Mouse (Mus musculus): ENCODE results near the gene Hus1b.

DNA sequence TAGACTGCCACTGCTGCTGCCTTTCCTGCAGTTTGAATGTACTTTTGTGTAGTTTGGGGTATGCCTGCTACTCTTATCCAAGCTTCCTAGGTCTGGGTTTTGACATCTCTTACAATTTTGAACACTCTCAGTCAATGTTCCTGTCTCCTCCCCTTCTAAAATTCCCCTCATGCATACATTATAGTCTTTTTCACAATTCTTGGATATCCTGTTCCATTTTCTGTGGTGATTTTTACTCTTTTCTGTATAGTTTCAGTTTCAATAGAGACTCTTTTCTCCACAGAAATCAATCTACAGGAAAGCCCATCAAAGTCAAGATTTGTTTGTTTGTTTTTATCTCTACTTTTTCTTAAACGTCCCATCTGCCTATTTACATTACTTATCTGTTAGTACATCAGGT, 6.0 kb upstream of the Hus1b start:
- no peak for TF ChIP-seq JUND (conservative IDR thresholded peaks at IDR 0.05; ENCODE audit: low read depth, low read length)
- TF ChIP-seq SMC3 (IDR thresholded peaks at IDR 0.05; ENCODE audit: low read depth, low read length): no peak
- no peak for TF ChIP-seq MYC (IDR thresholded peaks at IDR 0.05; ENCODE audit: low read depth, low read length)
- no peak for TF ChIP-seq CTCF (conservative IDR thresholded peaks at IDR 0.05 in 1 of 2, IDR thresholded peaks at IDR 0.05 in 1 of 2; ENCODE audit: low read depth in 2 of 2, low read length in 2 of 2)
- TF ChIP-seq NELFE (IDR thresholded peaks at IDR 0.05; ENCODE audit: low read depth, low read length): no peak
- no peak for TF ChIP-seq RCOR1 (conservative IDR thresholded peaks at IDR 0.05; ENCODE audit: low read depth, low read length)
- no peak for TF ChIP-seq POLR2A (IDR thresholded peaks at IDR 0.05; ENCODE audit: low read depth, low read length)
- no peak for TF ChIP-seq BHLHE40 (IDR thresholded peaks at IDR 0.05; ENCODE audit: low read depth, low read length)
- no peak for TF ChIP-seq JUN (IDR thresholded peaks at IDR 0.05; ENCODE audit: insufficient read depth, low read depth, low read length)
- no peak for TF ChIP-seq HCFC1 (IDR thresholded peaks at IDR 0.05; ENCODE audit: low read depth, low read length)
- TF ChIP-seq POLR2AphosphoS2 (IDR thresholded peaks at IDR 0.05; ENCODE audit: low read depth, low read length): no peak
